Mouse (Mus musculus) stomach, postnatal 0 days (tissue): ENCODE results near the gene Olfr548-ps1.

Experiments
- CTCF ChIP-seq: IDR thresholded peaks from 2 replicates; pipeline ENCODE4 v1.5.1; 2016; ENCODE audit warnings: antibody characterized with exemption, low read depth, mild to moderate bottlenecking, moderate library complexity
- EP300 ChIP-seq: optimal IDR thresholded peaks from 2 replicates; pipeline ENCODE3; 2016; ENCODE audit warnings: antibody characterized with exemption

GRCm38 (mm10) chr7:102534449-102534848 lies 6.2 kb upstream of the Olfr548-ps1 start, which contains the start of gene Olfr547:
- TF ChIP-seq CTCF (no peak), EP300 (no peak)
